11 mouse cellular contexts compared by ENCODE assay signal in genomic region chr14:93713250-93713935, GRCm38 (mm10).
DNase-seq lines count a peak whose midpoint lies in the region; ATAC-seq and TF ChIP-seq lines count a peak whose summit lies in the region.
"Had no signal": no experiment of that assay in that cellular context is flagged by ENCODE, and none has a peak within 500 bp of the region (broad histone marks: within the 10 kb centered on the region; RNA-seq: fewer than 3 reads in every experiment).

No protein-coding gene starts in this region.

- H3K27me3 ChIP-seq in hindbrain, embryonic 10.5 days (ENCODE audit: insufficient read depth, poor library complexity, severe bottlenecking), result no peaks in the 10 kb centered on the region
- H3K27me3 ChIP-seq in hindbrain, embryonic 13.5 days, result no peaks in the 10 kb centered on the region
- no peaks in the 10 kb centered on the region for H3K27me3 ChIP-seq in hindbrain, postnatal 0 days (ENCODE audit: insufficient read depth, low read length)
- H3K27me3 ChIP-seq in midbrain, postnatal 0 days (ENCODE audit: insufficient read depth, low read length), result no peaks in the 10 kb centered on the region
- H3K27me3 ChIP-seq in heart, embryonic 10.5 days (ENCODE audit: insufficient read depth, poor library complexity, severe bottlenecking), result no peaks in the 10 kb centered on the region

- ATAC-seq in hindbrain, embryonic 13.5 days (ENCODE audit: low FRiP score), result no peak
- ATAC-seq in hindbrain, postnatal 0 days, result no peak; the same call in 1 of the 2 replicates
- ATAC-seq in midbrain, postnatal 0 days (ENCODE audit: low FRiP score), result no peak

- WGBS in hindbrain, embryonic 10.5 days, result 75% methylated on average over 12 of the region's 12 CpGs
- WGBS in hindbrain, embryonic 13.5 days, result 74% methylated on average over 12 of the region's 12 CpGs
- WGBS in hindbrain, postnatal 0 days, result 58% methylated on average over 12 of the region's 12 CpGs
- WGBS in midbrain, postnatal 0 days, result 64% methylated on average over 12 of the region's 12 CpGs
- 78% methylated on average over 12 of the region's 12 CpGs for WGBS in heart, embryonic 10.5 days

- no peak overlapping the region for H3K4me2 ChIP-seq in hindbrain, embryonic 13.5 days
- no peak overlapping the region for H3K4me2 ChIP-seq in hindbrain, postnatal 0 days (ENCODE audit: low read depth, low read length)
- H3K4me2 ChIP-seq in midbrain, postnatal 0 days (ENCODE audit: low read depth, low read length, poor library complexity, severe bottlenecking), result no peak overlapping the region

- no peaks in the 10 kb centered on the region for H3K36me3 ChIP-seq in hindbrain, embryonic 10.5 days
- H3K36me3 ChIP-seq in hindbrain, embryonic 13.5 days, result no peaks in the 10 kb centered on the region
- no peaks in the 10 kb centered on the region for H3K36me3 ChIP-seq in hindbrain, postnatal 0 days (ENCODE audit: insufficient read depth, low read length)
- no peaks in the 10 kb centered on the region for H3K36me3 ChIP-seq in midbrain, postnatal 0 days (ENCODE audit: insufficient read depth, low read length)
- H3K36me3 ChIP-seq in heart, embryonic 10.5 days, result no peaks in the 10 kb centered on the region

- H3K9ac ChIP-seq in hindbrain, embryonic 13.5 days, result no peak overlapping the region
- H3K9ac ChIP-seq in hindbrain, postnatal 0 days (replicated peaks; ENCODE audit: low read length), result no peak overlapping the region
- H3K9ac ChIP-seq in midbrain, postnatal 0 days (replicated peaks; ENCODE audit: low read length, poor library complexity, severe bottlenecking), result no peak overlapping the region

- H3K4me3 ChIP-seq in hindbrain, embryonic 10.5 days, result no peak overlapping the region
- no peak overlapping the region for H3K4me3 ChIP-seq in hindbrain, embryonic 13.5 days
- H3K4me3 ChIP-seq in hindbrain, postnatal 0 days (ENCODE audit: low read length), result no peak overlapping the region
- no peak overlapping the region for H3K4me3 ChIP-seq in midbrain, postnatal 0 days (ENCODE audit: low read depth, low read length)
- H3K4me3 ChIP-seq in heart, embryonic 10.5 days, result no peak overlapping the region
- H3K4me3 ChIP-seq: erythroblast, embryonic 14.5 days had no signal

- no peak for DNase-seq in hindbrain, embryonic 10.5 days (ENCODE audit: low spot score)
- peak; percentile 78 for DNase-seq in cerebellum, adult 11-12 months
- DNase-seq in hindbrain, postnatal 0 days (ENCODE audit: low spot score), result peak; percentile 38
- peak; percentile 30 for DNase-seq in midbrain, postnatal 0 days (ENCODE audit: low spot score)
- no peak for DNase-seq in heart, embryonic 10.5 days (ENCODE audit: low spot score)
- DNase-seq in spleen, postnatal 14 days (ENCODE audit: low spot score in 2 of 2), result no peak
- DNase-seq in thymus, postnatal 14 days, result no peak
- DNase-seq: adrenal gland, adult 2 months; lung, adult 18-20 months had no signal

- H3K9me3 ChIP-seq in hindbrain, embryonic 10.5 days, result no peaks in the 10 kb centered on the region
- H3K9me3 ChIP-seq in hindbrain, embryonic 13.5 days, result no peaks in the 10 kb centered on the region
- no peaks in the 10 kb centered on the region for H3K9me3 ChIP-seq in hindbrain, postnatal 0 days (ENCODE audit: low read length)
- no peaks in the 10 kb centered on the region for H3K9me3 ChIP-seq in midbrain, postnatal 0 days (ENCODE audit: low read length)
- H3K9me3 ChIP-seq in heart, embryonic 10.5 days, result no peaks in the 10 kb centered on the region

- TF ChIP-seq CTCF in hindbrain, postnatal 0 days (IDR thresholded peaks at IDR 0.05; ENCODE audit: low read depth), result no peak
- no peak for TF ChIP-seq CTCF in midbrain, postnatal 0 days (IDR thresholded peaks at IDR 0.05)

- H3K27ac ChIP-seq in hindbrain, embryonic 10.5 days, result 0 out of 2 replicates have a peak overlapping the region, but pooled peaks have one; percentile 8
- H3K27ac ChIP-seq in hindbrain, embryonic 13.5 days, result no peak overlapping the region
- peak overlapping the region; percentile 60 for H3K27ac ChIP-seq in hindbrain, postnatal 0 days
- peak overlapping the region; percentile 18; the same call in 1 of the 2 replicates for H3K27ac ChIP-seq in midbrain, postnatal 0 days (ENCODE audit: low read depth, low read length)
- H3K27ac ChIP-seq in heart, embryonic 10.5 days, result no peak overlapping the region

- peaks cover 10% of the 10 kb centered on the region; the same call in 1 of the 2 replicates for H3K4me1 ChIP-seq in hindbrain, embryonic 10.5 days (replicated peaks)
- H3K4me1 ChIP-seq in hindbrain, embryonic 13.5 days (replicated peaks), result peaks cover 8% of the 10 kb centered on the region
- H3K4me1 ChIP-seq in hindbrain, postnatal 0 days (ENCODE audit: insufficient read depth, low read length), result no peaks in the 10 kb centered on the region
- H3K4me1 ChIP-seq in midbrain, postnatal 0 days (ENCODE audit: insufficient read depth, low read length), result peaks cover 4% of the 10 kb centered on the region; the same call in 1 of the 2 replicates
- H3K4me1 ChIP-seq in heart, embryonic 10.5 days, result no peaks in the 10 kb centered on the region

Comparison
In these comparisons a context has a peak if more than half of its experiments do, and no peak if none do; other contexts are left out.
1. DNase-seq: peak in cerebellum, adult 11-12 months (single experiment), hindbrain, postnatal 0 days (single experiment) and midbrain, postnatal 0 days (single experiment); none in hindbrain, embryonic 10.5 days (single experiment), heart, embryonic 10.5 days (single experiment), spleen, postnatal 14 days (0 of 2) and thymus, postnatal 14 days (single experiment).
2. H3K27ac ChIP-seq: peak in hindbrain, embryonic 10.5 days (single experiment), hindbrain, postnatal 0 days (single experiment) and midbrain, postnatal 0 days (single experiment); none in hindbrain, embryonic 13.5 days (single experiment) and heart, embryonic 10.5 days (single experiment).